Mouse (Mus musculus): ENCODE results near the gene Gclm.

DNA sequence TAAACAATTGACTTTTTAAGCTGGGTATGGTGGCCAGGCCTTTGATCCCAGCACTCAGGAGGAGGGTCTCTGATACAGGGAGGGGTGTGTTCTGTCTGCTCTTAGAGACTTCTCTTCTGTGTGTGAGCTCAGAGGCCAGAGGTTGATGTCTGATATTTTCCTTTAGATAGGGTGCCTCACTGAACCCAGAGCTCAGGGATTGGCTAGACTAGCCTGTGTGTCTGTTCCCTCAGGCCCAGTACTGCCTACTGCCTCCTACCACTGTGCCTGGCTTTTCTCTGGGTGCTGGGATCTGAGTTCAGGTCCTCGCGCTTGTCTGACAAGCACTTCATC, 2.4 kb downstream of the Gclm start:
- TF ChIP-seq CTCF (IDR thresholded peaks at IDR 0.05; ENCODE audit: low read depth, low read length), result no peak
- TF ChIP-seq POLR2A (IDR thresholded peaks at IDR 0.05; ENCODE audit: borderline replicate concordance, low read depth, low read length), result no peak
